8 mouse cellular contexts compared by ENCODE assay signal in the genomic region with DNA sequence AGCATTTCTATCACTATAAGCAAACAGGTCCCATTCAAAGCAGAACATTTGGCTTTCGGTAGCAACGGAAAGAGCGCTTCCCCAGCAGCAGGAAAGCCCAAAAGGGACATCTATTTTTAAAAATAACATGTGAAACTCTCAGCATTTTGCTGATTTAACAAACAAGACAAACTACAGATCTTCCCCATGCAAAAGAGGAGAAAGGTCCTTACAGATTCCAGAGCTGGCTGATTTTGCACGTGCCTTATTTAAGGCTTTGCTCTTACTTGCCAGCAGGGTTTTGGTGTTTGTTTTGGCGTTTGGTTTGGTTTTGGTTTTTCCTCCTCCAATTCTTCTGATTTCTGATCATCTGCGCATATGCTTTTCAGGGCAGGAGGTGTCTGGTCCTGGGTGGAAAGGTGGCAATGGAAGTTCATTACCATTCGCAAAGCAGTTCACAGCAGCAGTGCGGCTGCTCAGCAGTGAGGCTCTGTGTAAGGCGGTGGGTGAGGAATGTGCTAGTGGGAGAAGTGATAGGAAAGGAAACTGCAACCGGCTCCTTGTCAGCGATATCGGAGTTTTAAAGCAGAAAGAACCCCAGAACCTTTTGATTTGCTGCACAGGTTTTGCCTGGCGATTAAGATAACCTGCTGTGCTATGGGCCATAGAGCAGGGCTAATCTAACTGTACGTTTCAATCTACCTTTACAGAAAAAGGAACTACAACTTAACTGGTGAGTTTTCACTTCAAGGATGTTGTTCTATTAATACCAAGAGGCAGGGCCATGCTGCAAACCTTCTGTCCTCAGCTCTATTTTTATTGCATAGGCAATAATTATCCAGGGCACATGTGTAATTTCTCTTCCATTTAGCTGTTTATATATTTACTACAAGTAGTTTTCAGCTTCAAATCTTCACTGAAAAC. TPM values are rescaled to one million over a fixed set of nuclear protein-coding genes. Genes with fewer than 3 reads are reported as not detected.
A peak's percentile ranks its signal among the peaks of the same experiment; 100 is the strongest.
DNase-seq lines count a peak whose midpoint lies in the region; ATAC-seq and TF ChIP-seq lines count a peak whose summit lies in the region.

No protein-coding gene starts in this region.

- 13% methylated on average over 14 of the region's 14 CpGs for WGBS in heart, embryonic 11.5 days (ENCODE audit: insufficient replicate concordance)

- peak overlapping the region; percentile 50 for H3K9ac ChIP-seq in heart, embryonic 11.5 days (ENCODE audit: low read depth, low read length)

- 0 out of 2 replicates have a peak, but pooled peaks have one; percentile 55 for ATAC-seq in heart, embryonic 11.5 days (replicated peaks; ENCODE audit: insufficient number of reproducible peaks, low FRiP score, low TSS enrichment)

- intact Hi-C loops in left cerebral cortex, postnatal 4 days (cut with DNase I) = no loop called here

- H3K9me3 ChIP-seq in heart, embryonic 11.5 days (replicated peaks; ENCODE audit: control insufficient read depth, low read length) = no peaks in the 10 kb centered on the region
- H3K9me3 ChIP-seq in megakaryocyte, embryonic 14.5 days = no peaks in the 10 kb centered on the region

- H3K4me3 ChIP-seq in bone marrow macrophage, adult 2 months (ENCODE audit: insufficient read depth, low read length) = peak overlapping the region; percentile 58
- H3K4me3 ChIP-seq in heart, embryonic 11.5 days (ENCODE audit: low read depth, low read length) = peak overlapping the region; percentile 31
- H3K4me3 ChIP-seq in megakaryocyte, embryonic 14.5 days (replicated peaks) = peak overlapping the region; percentile 90

- H3K4me2 ChIP-seq in heart, embryonic 11.5 days = peak overlapping the region; percentile 65

- TF ChIP-seq POLR2A in bone marrow macrophage, adult 2 months (IDR thresholded peaks at IDR 0.05; ENCODE audit: borderline replicate concordance, low read depth, low read length) = no peak

- H3K27me3 ChIP-seq in heart, embryonic 11.5 days (ENCODE audit: control insufficient read depth, insufficient read depth, low read length) = no peaks in the 10 kb centered on the region
- H3K27me3 ChIP-seq in megakaryocyte, embryonic 14.5 days (replicated peaks) = no peaks in the 10 kb centered on the region

- no peaks in the 10 kb centered on the region for H3K36me3 ChIP-seq in heart, embryonic 11.5 days (ENCODE audit: control insufficient read depth, insufficient read depth, low read length)
- no peaks in the 10 kb centered on the region for H3K36me3 ChIP-seq in megakaryocyte, embryonic 14.5 days (replicated peaks; ENCODE audit: low read length)

- peak; percentile 32 for DNase-seq in left cerebral cortex, adult 8-10 months (ENCODE audit: low spot score in 2 of 2)
- DNase-seq in left cerebral cortex, postnatal 4 days = no peak
- DNase-seq in kidney, postnatal 36 days = peak; percentile 17 to 38
- DNase-seq in cerebellum, adult 11-12 months = no peak
- DNase-seq in cerebellum, adult 9-11 months = no peak

- no peak for TF ChIP-seq CTCF in bone marrow macrophage, adult 2 months (IDR thresholded peaks at IDR 0.05; ENCODE audit: low read depth, low read length)

- H3K4me1 ChIP-seq in bone marrow macrophage, adult 2 months (ENCODE audit: control insufficient read depth, insufficient read depth, low read length) = peaks cover 31% of the 10 kb centered on the region
- H3K4me1 ChIP-seq in heart, embryonic 11.5 days (ENCODE audit: control insufficient read depth, insufficient read depth, low read length) = peaks cover 4% of the 10 kb centered on the region
- H3K4me1 ChIP-seq in megakaryocyte, embryonic 14.5 days = peaks cover 13% of the 10 kb centered on the region

- H3K27ac ChIP-seq in bone marrow macrophage, adult 2 months (ENCODE audit: insufficient read depth, low read depth, low read length) = peak overlapping the region; percentile 97
- H3K27ac ChIP-seq in heart, embryonic 11.5 days (ENCODE audit: low read depth, low read length) = peak overlapping the region; percentile 70

RNA-seq across cellular contexts. Expression of gene Snx13, which starts 8.1 kb away (rescaled TPM):
- 10 to 100 TPM; 58.0 to 70.9 (median 62.4) TPM for total RNA-seq in left cerebral cortex, adult 8-10 months (2022)
- 10 to 100 TPM; 40.1 to 46.7 TPM for total RNA-seq in left cerebral cortex, postnatal 4 days (2021)
- 39.0 and 42.0 TPM in 2 replicates for polyA plus RNA-seq in bone marrow macrophage, adult 2 months (2012; ENCODE audit: insufficient read depth, insufficient read length, missing spikeins)
- 26.8 and 37.4 TPM in 2 replicates for polyA plus RNA-seq in heart, embryonic 11.5 days (2014; fragmentation: Nextera tagmentation; extraction: Ambion mirVana)
- polyA plus RNA-seq in megakaryocyte, embryonic 14.5 days (2012; ENCODE audit: insufficient read depth, low replicate concordance) = 0.26 and 1.1 TPM in 2 replicates

RNA-seq across cellular contexts. Expression of gene Prps1l1, which starts 54.4 kb away (rescaled TPM):
- not detected for total RNA-seq in left cerebral cortex, adult 8-10 months (2022)
- not detected for total RNA-seq in left cerebral cortex, postnatal 4 days (2021)
- polyA plus RNA-seq in bone marrow macrophage, adult 2 months (2012; ENCODE audit: insufficient read depth, insufficient read length, missing spikeins) = not detected in 2 replicates
- polyA plus RNA-seq in heart, embryonic 11.5 days (2014; fragmentation: Nextera tagmentation; extraction: Ambion mirVana) = not detected in 2 replicates
- polyA plus RNA-seq in megakaryocyte, embryonic 14.5 days (2012; ENCODE audit: insufficient read depth, low replicate concordance) = 0.26 TPM in 1 of 2 replicates, not detected in the other

Comparison
In these comparisons a context has a peak if more than half of its experiments do, and no peak if none do; other contexts are left out.
1. DNase-seq: peak in left cerebral cortex, adult 8-10 months (2 of 2) and kidney, postnatal 36 days (2 of 2); none in left cerebral cortex, postnatal 4 days (single experiment), cerebellum, adult 11-12 months (single experiment) and cerebellum, adult 9-11 months (single experiment).
2. H3K4me3 ChIP-seq: peak in every context shown above with its lines; median percentile 90 in megakaryocyte, embryonic 14.5 days; 58 in bone marrow macrophage, adult 2 months; 31 in heart, embryonic 11.5 days.
3. RNA of gene Snx13, which starts 8.1 kb away (polyA plus RNA-seq): 39.0 to 42.0 TPM in bone marrow macrophage, adult 2 months and 26.8 to 37.4 TPM in heart, embryonic 11.5 days; 0.26 to 1.1 TPM in megakaryocyte, embryonic 14.5 days; every median in the first group is over 10 times any median in the second.